Mouse (Mus musculus) cortical plate, adult 2 months (tissue): Measurements from ENCODE around the gene Tnfsf9.

Source experiments
- CTCF ChIP-seq: fragments of 200-500 bp; IDR thresholded peaks from 2 replicates; pipeline ENCODE4 v1.5.1; 2011; ENCODE audit warnings: mild to moderate bottlenecking, control low read depth, low read length; ENCODE audit not compliant: insufficient read depth; ENCODE audit errors: extremely low read depth
- POLR2A ChIP-seq: fragments of 200-500 bp; IDR thresholded peaks from 2 replicates; pipeline ENCODE4 v1.6.1; 2011; ENCODE audit warnings: mild to moderate bottlenecking, low read length, control low read depth; ENCODE audit not compliant: insufficient read depth; ENCODE audit errors: extremely low read depth

DNA sequence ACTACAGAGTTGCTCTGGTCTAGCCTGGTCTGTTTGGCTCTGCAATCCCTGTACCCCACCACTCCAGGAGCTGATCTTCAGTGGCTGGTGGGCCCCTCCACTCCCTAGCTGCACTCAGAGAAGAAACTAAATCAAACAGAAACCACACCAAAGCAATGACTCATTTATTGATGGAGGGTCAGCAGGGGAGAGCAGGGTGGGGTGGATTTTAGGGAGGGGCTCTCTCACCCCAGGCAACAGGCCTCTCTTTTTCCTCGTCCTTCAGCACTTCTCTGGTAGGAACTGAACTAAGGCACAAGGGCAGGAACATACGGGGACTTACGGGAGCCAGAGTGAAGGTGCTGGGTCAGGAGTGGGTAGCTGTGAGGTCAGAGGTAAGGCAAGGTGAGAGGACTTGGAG, 25.2 kb upstream of the Tnfsf9 start:
- TF ChIP-seq CTCF = no peak
- TF ChIP-seq POLR2A = no peak
